Mouse (Mus musculus): ENCODE measurements around the gene Lnx2. TPM values are rescaled to one million over a fixed set of nuclear protein-coding genes. Genes with fewer than 3 reads are reported as not detected.

The Lnx2 gene
- polyA plus RNA-seq, 1 experiment from 2014 or later: 14.2 TPM

DNA sequence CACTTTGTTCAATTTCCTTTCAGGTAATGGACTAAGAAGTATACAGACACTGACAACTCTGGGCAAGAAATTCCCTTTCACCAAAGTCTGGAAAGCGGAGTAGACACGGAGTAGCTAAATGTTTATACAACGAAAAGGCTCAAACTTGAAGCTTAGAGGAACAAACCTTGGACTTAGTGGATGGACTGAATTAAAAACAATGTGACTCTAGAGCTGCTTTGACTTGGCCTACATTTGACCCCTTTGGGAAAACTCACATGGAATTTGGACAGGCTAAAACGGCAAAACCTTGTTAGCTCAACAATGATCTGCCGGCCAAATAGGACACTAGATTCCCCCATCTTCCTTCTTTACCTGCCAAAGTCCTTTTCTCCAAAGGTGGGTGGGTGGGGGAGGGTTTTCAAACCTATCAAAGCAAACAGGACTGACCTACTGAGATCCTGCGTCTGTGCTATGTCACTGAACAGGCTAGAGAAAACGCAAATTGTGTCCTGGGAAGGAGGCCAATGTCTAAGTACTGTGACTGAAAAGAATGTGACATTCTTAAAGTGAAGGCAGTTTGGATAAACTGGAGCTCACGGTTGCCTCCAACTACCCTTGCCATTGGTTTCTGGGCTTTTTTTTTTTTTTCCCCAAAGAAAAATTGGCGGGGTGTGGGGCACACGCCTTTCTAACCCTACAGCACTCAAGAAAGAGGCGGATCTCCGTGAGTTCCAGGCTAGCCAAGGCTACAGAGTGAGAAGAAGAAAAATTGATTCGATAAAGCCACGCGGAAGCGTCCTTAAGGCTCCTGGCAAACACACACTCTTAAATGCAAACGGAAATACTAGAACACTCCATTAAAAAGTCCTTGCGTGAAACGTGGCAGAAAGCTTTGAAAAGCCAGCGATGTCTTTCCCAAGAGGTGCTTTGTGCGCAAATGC, 1.0 kb downstream of the Lnx2 start:
- Histone ChIP-seq H3K9ac (peak overlapping the region; percentile 65), H3K36me3 (peaks cover 3% of the 10 kb centered on the region; the same call in 1 of the 2 replicates), H3K4me1 (peaks cover 24% of the 10 kb centered on the region), H3K4me2 (peak overlapping the region; percentile 93), H3K27me3 (no peaks in the 10 kb centered on the region), H3K27ac (peak overlapping the region; percentile 94), H3K9me3 (no peaks in the 10 kb centered on the region), H3K4me3 (peak overlapping the region; percentile 82)
- whole genome bisulfite sequencing: 12% methylated on average over 21 of the region's 21 CpGs
- ATAC-seq (ENCODE audit: insufficient number of reproducible peaks, low FRiP score, low TSS enrichment, low read depth): no peak

DNA sequence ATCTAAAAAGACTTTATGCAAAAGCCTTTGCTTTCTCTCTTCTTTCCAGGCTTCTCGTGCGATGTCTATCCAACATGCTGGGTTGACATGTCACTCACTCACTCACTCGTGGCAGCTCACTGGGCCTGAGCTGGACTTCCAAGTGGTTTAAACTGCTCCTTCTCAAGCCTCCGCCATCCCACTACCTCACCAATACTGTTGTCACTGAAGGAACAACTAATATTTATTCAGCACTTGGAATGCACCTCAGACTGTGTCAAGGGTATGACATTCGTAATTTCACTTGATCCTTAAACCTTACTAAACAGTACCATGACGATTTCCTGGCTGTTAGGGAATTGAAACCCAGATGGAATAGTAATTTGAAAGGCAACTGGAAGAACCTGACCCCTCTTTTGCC, 2.6 kb downstream of the Lnx2 start:
- 82% methylated on average over 6 of the region's 6 CpGs for WGBS
- Histone ChIP-seq H3K9me3 (no peaks in the 10 kb centered on the region), H3K36me3 (no peaks in the 10 kb centered on the region), H3K4me1 (peaks cover 27% of the 10 kb centered on the region), H3K27me3 (no peaks in the 10 kb centered on the region), H3K4me3 (no peak overlapping the region), H3K9ac (no peak overlapping the region), H3K27ac (no peak overlapping the region), H3K4me2 (no peak overlapping the region)
- ATAC-seq (ENCODE audit: insufficient number of reproducible peaks, low FRiP score, low TSS enrichment, low read depth): no peak

DNA sequence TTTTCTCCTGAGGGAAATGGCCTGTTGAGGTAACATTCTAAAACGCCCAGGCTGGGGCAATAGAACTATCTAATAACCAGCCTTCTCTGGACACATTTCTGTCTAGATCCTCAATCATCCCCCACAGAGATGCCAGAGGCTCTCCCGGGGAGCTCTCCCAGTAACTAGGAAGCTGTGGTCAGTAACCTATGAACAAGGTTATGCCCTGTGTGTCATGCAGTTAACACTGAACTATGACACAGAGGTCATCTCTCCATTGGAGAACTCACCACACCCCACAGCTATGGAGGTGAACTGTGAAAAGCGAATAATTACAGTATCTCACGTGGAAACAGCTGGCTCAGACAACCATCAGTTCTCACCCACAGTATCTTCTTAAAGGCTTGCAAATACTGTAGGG, 4.5 kb downstream of the Lnx2 start:
- Histone ChIP-seq H3K36me3 (no peaks in the 10 kb centered on the region), H3K27me3 (no peaks in the 10 kb centered on the region), H3K27ac (no peak overlapping the region), H3K4me3 (no peak overlapping the region), H3K9me3 (no peaks in the 10 kb centered on the region), H3K4me1 (peaks cover 19% of the 10 kb centered on the region), H3K9ac (no peak overlapping the region), H3K4me2 (no peak overlapping the region)
- WGBS: 69% methylated on average over 4 of the region's 4 CpGs
- ATAC-seq (ENCODE audit: insufficient number of reproducible peaks, low FRiP score, low TSS enrichment, low read depth): no peak

DNA sequence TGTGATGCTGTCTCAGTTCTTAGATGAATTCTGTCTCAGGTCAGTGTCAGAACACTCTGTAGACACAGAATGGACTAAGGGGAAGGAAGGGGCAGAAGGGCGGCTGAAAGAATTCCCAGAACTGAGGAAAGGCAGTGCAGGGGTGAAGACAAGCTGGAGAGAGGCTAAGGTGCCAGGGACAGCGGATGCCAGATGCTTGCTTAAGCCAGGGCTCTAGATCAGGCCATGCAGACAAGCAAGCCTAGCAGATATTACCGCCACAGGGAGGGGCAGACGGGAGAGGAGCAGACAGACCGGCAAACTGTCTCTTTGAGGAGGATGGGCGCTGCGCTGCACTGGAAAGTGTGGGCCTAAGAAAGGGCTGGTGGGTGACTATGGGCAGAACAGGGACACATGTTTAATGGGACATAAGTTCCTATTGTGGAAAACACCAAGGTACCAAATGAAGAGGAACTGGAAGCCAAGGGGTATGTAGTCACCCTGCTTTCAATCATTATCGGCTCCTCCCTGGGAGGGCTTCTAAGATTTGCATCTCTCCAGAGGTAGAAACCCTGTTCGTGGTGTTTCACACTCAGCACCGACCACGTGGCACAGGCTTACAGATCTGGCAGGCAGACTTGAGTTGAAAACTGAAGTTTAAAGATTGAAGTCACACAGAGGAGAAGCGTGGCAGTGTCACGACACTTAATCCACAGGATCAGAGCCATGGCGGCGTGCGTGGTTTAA, 5.4 kb downstream of the Lnx2 start:
- Histone ChIP-seq H3K4me3 (no peak overlapping the region), H3K9ac (no peak overlapping the region), H3K27ac (0 out of 2 replicates have a peak overlapping the region, but pooled peaks have one; percentile 18), H3K36me3 (no peaks in the 10 kb centered on the region), H3K27me3 (no peaks in the 10 kb centered on the region), H3K9me3 (no peaks in the 10 kb centered on the region), H3K4me2 (no peak overlapping the region), H3K4me1 (peaks cover 18% of the 10 kb centered on the region)
- ATAC-seq (ENCODE audit: insufficient number of reproducible peaks, low FRiP score, low TSS enrichment, low read depth): no peak
- WGBS: 70% methylated on average over 16 of the region's 16 CpGs

DNA sequence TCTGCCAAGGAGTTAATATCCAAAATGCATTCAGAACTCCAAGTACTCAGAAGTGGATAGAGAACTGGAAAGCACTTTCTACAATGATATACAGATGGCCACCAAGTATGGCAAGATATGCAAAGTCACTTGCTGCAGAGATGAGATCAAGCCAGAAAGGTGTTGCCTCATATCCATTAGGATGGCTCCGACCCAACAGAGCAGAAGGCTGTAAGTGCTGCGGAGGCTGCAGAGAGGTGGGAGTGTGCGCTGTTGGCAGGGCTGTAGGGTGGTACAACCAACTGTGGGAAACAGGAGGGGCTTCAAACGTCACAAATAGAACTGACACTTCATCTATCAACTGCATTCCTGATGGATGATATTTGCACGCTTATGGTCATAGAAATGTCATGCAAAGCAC, 7.5 kb downstream of the Lnx2 start:
- H3K27ac ChIP-seq: no peak overlapping the region
- no peaks in the 10 kb centered on the region for H3K27me3 ChIP-seq
- no peak overlapping the region for H3K4me3 ChIP-seq
- no peaks in the 10 kb centered on the region for H3K9me3 ChIP-seq
- 68% methylated on average over 5 of the region's 5 CpGs for WGBS
- H3K4me2 ChIP-seq: no peak overlapping the region
- H3K9ac ChIP-seq: no peak overlapping the region
- no peak for ATAC-seq (ENCODE audit: insufficient number of reproducible peaks, low FRiP score, low TSS enrichment, low read depth)
- no peaks in the 10 kb centered on the region for H3K36me3 ChIP-seq
- peaks cover 10% of the 10 kb centered on the region for H3K4me1 ChIP-seq

DNA sequence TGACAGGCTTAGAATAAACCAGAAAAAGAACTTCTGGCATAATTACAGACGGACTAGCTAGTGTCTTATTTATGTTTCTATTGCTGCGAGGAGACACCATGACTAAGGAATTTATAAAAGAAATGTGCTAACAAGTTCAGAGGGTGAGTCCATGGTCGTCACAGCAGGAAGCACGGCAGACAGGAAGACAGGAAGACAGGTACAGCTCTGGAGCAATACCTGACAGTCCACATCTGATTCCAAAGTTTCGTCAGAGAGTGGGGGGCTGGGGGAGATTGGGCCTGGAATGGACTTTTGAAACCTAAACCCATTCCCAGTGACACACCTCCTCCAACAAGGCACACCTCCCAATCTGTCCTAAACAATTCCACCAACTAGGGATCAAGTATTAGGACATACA, 9.4 kb downstream of the Lnx2 start:
- no peaks in the 10 kb centered on the region for H3K36me3 ChIP-seq
- H3K4me2 ChIP-seq: no peak overlapping the region
- H3K27ac ChIP-seq: no peak overlapping the region
- peaks cover 14% of the 10 kb centered on the region for H3K4me1 ChIP-seq
- no peak overlapping the region for H3K9ac ChIP-seq
- no peaks in the 10 kb centered on the region for H3K9me3 ChIP-seq
- no peak overlapping the region for H3K4me3 ChIP-seq
- no peak for ATAC-seq (ENCODE audit: insufficient number of reproducible peaks, low FRiP score, low TSS enrichment, low read depth)
- no peaks in the 10 kb centered on the region for H3K27me3 ChIP-seq
- whole genome bisulfite sequencing: 55% methylated on average over 5 of the region's 5 CpGs

DNA sequence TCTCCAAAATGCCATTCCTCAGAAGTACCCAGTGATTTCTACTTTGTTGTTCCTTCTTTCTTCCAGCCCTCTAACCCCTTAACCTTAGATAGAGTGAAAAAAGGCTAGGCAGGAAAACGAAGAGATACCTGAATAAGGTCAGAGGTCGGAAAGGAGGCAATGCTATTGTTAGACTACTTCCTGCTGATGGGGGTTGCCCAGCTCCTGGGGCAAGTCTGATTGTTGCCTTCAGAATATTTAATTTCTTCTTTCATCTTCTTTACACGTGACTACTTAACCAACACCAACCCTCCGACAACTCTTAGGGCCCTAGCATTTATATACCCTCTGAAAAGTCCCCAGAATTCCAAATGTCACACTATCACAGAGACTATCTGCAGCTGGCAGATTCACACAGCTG, 10.3 kb downstream of the Lnx2 start:
- no peak overlapping the region for H3K4me3 ChIP-seq
- H3K4me2 ChIP-seq: no peak overlapping the region
- 63% methylated on average over 4 of the region's 4 CpGs for WGBS
- peaks cover 13% of the 10 kb centered on the region for H3K4me1 ChIP-seq
- H3K27ac ChIP-seq: no peak overlapping the region
- H3K9me3 ChIP-seq: no peaks in the 10 kb centered on the region
- H3K36me3 ChIP-seq: no peaks in the 10 kb centered on the region
- no peak for ATAC-seq (ENCODE audit: insufficient number of reproducible peaks, low FRiP score, low TSS enrichment, low read depth)
- no peak overlapping the region for H3K9ac ChIP-seq
- no peaks in the 10 kb centered on the region for H3K27me3 ChIP-seq

DNA sequence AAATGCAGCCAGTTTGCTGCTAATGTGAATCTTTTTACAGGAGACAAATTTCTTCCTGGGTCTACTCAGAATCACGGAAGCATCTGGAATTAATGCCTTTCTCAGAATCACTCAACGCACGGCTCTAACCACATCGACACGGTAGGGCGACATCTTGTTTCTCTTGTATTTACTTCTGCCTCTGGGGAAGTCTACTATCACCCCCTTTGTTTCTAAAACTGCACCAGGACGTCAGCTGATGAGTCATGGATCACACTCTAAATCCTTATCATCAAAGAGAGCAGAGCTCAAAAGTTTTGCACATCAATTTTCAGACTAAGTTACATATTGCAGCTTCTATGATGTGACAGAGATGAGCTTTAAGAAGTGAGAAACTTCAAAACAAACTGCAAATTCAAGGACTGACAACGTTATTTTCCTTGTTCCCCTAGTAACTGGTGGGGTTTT, 13.1 kb downstream of the Lnx2 start:
- Histone ChIP-seq H3K4me1 (peaks cover 8% of the 10 kb centered on the region), H3K4me3 (no peak overlapping the region), H3K36me3 (no peaks in the 10 kb centered on the region), H3K9me3 (no peaks in the 10 kb centered on the region), H3K4me2 (no peak overlapping the region), H3K9ac (no peak overlapping the region), H3K27ac (no peak overlapping the region), H3K27me3 (no peaks in the 10 kb centered on the region)
- 60% methylated on average over 8 of the region's 8 CpGs for WGBS
- ATAC-seq (ENCODE audit: insufficient number of reproducible peaks, low FRiP score, low TSS enrichment, low read depth): no peak

DNA sequence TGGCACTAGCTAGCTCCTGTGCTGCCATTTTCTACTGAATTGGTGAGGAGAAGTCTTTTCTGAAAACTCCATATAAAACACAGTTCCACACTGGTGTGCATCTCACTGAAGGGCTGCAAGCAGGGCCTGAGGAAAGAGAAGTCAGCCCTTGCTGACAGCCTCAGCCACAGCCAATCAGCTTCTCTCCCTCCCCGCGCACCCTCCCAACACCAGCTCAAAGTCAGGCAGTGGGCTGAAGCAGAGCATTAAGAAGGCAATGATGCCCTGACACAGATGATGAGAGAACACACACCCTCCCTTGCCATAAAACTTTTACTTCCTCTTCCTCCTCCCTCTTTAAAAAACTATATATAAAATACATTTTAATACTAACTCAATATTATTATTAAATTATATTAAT, 16.4 kb downstream of the Lnx2 start:
- H3K4me1 ChIP-seq: peaks cover 10% of the 10 kb centered on the region
- H3K9me3 ChIP-seq: no peaks in the 10 kb centered on the region
- H3K36me3 ChIP-seq: no peaks in the 10 kb centered on the region
- H3K4me3 ChIP-seq: no peak overlapping the region
- WGBS: 89% methylated on average over 2 of the region's 2 CpGs
- H3K27me3 ChIP-seq: no peaks in the 10 kb centered on the region
- ATAC-seq (ENCODE audit: insufficient number of reproducible peaks, low FRiP score, low TSS enrichment, low read depth): no peak
- H3K9ac ChIP-seq: no peak overlapping the region
- no peak overlapping the region for H3K27ac ChIP-seq
- H3K4me2 ChIP-seq: no peak overlapping the region

DNA sequence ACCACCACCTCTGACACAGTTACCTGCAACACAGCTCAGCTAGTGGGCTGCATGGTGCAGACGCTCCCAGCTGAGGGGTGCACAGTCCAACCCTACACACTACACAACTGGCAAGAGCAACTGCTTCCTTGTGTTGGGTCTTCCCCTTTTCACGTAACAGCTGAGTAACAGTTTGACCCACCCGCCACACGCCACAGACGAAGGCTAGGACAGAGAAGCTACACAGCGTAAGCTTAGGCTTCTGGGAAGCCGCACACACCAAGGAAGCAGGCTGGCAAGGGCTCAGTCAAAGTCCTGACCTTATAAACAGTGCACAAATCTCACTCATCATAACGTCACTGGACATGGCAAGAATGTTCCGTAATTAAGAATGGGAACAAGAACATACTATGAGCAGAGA, 17.1 kb downstream of the Lnx2 start:
- H3K36me3 ChIP-seq: no peaks in the 10 kb centered on the region
- no peaks in the 10 kb centered on the region for H3K9me3 ChIP-seq
- H3K27me3 ChIP-seq: no peaks in the 10 kb centered on the region
- no peak for ATAC-seq (ENCODE audit: insufficient number of reproducible peaks, low FRiP score, low TSS enrichment, low read depth)
- no peak overlapping the region for H3K9ac ChIP-seq
- no peak overlapping the region for H3K4me2 ChIP-seq
- no peak overlapping the region for H3K4me3 ChIP-seq
- peaks cover 10% of the 10 kb centered on the region for H3K4me1 ChIP-seq
- no peak overlapping the region for H3K27ac ChIP-seq
- WGBS: 84% methylated on average over 9 of the region's 9 CpGs

DNA sequence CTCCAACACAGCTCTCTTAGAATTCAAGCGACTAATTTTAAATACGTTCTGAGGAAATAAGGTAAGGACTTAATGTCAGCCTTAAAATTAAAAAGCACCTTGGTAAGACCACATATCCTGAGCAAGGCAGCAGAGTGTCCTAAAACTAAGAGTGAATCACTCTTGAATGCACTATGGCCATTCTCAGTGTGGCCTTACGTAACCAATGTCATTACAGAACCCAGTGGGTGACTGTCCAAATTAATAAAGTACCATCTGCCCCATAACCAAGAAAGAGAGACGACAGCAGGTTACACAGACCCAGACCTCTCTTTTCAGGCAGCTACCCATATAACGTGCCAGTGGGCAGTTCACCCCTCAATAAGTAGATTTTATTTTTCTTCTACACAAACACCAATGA, 17.7 kb downstream of the Lnx2 start:
- no peak overlapping the region for H3K9ac ChIP-seq
- H3K4me3 ChIP-seq: no peak overlapping the region
- ATAC-seq (ENCODE audit: insufficient number of reproducible peaks, low FRiP score, low TSS enrichment, low read depth): no peak
- no peaks in the 10 kb centered on the region for H3K36me3 ChIP-seq
- no peak overlapping the region for H3K4me2 ChIP-seq
- H3K27me3 ChIP-seq: no peaks in the 10 kb centered on the region
- no peaks in the 10 kb centered on the region for H3K9me3 ChIP-seq
- 87% methylated on average over 5 of the region's 5 CpGs for WGBS
- H3K27ac ChIP-seq: no peak overlapping the region
- H3K4me1 ChIP-seq: peaks cover 7% of the 10 kb centered on the region
